ENCODE assay signal across 22 mouse cellular contexts in genomic region chr9:78228122-78228521, GRCm38 (mm10). TPM values are rescaled to one million over a fixed set of nuclear protein-coding genes. Genes with fewer than 3 reads are reported as not detected.
"Had no signal": no experiment of that assay in that cellular context is flagged by ENCODE, and none has a peak within 500 bp of the region (broad histone marks: within the 10 kb centered on the region; RNA-seq: fewer than 3 reads in every experiment).

No protein-coding gene starts in this region.

- DNase-seq: kidney, adult 9 months; kidney, postnatal 14 days; layer of hippocampus, adult 9-11 months; liver, embryonic 13.5 days; lung, adult 2 months; lung, postnatal 14 days; midbrain, embryonic 14.5 days; thymus, adult 2 months; thymus, postnatal 25 days had no signal

RNA-seq across cellular contexts. Expression of gene Gsta1, which starts 2.3 kb away (rescaled TPM):
- total RNA-seq: layer of hippocampus, adult 2 months; layer of hippocampus, postnatal 25 days; left cerebral cortex, adult 18-20 months; left cerebral cortex, postnatal 36 days; megakaryocyte-erythroid progenitor cell, adult 5-6 weeks; midbrain, postnatal 0 days had no signal
- polyA plus RNA-seq: limb, embryonic 11.5 days; liver, embryonic 13.5 days; lung, embryonic 16.5 days; macrophage; midbrain, embryonic 11.5 days; midbrain, embryonic 14.5 days; midbrain, postnatal 0 days; neural tube, embryonic 11.5 days; neural tube, embryonic 14.5 days had no signal

RNA-seq across cellular contexts. Expression of gene Gm3776, which starts 28.8 kb away (rescaled TPM):
- total RNA-seq: layer of hippocampus, adult 2 months; layer of hippocampus, postnatal 25 days; left cerebral cortex, adult 18-20 months; left cerebral cortex, postnatal 36 days; megakaryocyte-erythroid progenitor cell, adult 5-6 weeks; midbrain, postnatal 0 days had no signal
- polyA plus RNA-seq: limb, embryonic 11.5 days; liver, embryonic 13.5 days; lung, embryonic 16.5 days; macrophage; midbrain, embryonic 11.5 days; midbrain, embryonic 14.5 days; midbrain, postnatal 0 days; neural tube, embryonic 11.5 days; neural tube, embryonic 14.5 days; spleen, adult 2 months had no signal

RNA-seq across cellular contexts. Expression of gene Gsta4, which starts 45.5 kb away (rescaled TPM):
- polyA plus RNA-seq: macrophage had no signal
